Comparison of ENCODE assay signal across 21 mouse cellular contexts in the genomic region with DNA sequence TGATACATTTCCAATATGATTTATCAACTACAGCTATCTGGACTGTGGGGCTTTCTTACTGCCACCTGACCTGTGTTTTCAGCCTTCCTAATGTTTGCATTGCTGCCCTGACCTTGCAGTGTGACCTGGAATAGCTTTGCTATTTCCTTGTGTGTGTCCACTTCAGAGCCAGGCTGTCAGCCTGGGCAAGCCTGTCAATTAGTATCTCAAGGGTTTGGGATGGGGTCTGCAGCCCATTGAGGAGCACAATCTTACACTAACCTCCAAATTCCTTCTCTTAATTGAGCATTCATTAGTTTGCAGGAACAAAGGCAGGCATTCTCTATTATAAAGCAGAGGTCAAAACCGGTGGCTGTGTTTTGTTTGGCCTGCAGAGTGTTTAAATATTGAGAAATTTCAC.
DNase-seq lines count a peak whose midpoint lies in the region; ATAC-seq lines count a peak whose summit lies in the region.
"Had no signal": no experiment of that assay in that cellular context is flagged by ENCODE, and none has a peak within 500 bp of the region (broad histone marks: within the 10 kb centered on the region; RNA-seq: fewer than 3 reads in every experiment).

No protein-coding gene starts in this region.

- peak overlapping the region; percentile 16; the same call in 1 of the 2 replicates for H3K27ac ChIP-seq in hindbrain, embryonic 10.5 days
- H3K27ac ChIP-seq in hindbrain, embryonic 16.5 days (ENCODE audit: low read depth, low read length), result no peak overlapping the region
- H3K27ac ChIP-seq: embryonic facial prominence, embryonic 13.5 days; forebrain, embryonic 13.5 days; hindbrain, embryonic 14.5 days had no signal

- no peaks in the 10 kb centered on the region for H3K36me3 ChIP-seq in hindbrain, embryonic 10.5 days
- no peaks in the 10 kb centered on the region for H3K36me3 ChIP-seq in hindbrain, embryonic 16.5 days (ENCODE audit: control insufficient read depth, insufficient read depth, low read length)
- H3K36me3 ChIP-seq: embryonic facial prominence, embryonic 13.5 days had no signal

- ATAC-seq in hindbrain, embryonic 16.5 days, result no peak
- ATAC-seq: CD4-positive, CD25-positive, alpha-beta regulatory T cell, adult 4 months; forebrain, embryonic 13.5 days had no signal

- no peak overlapping the region for H3K9ac ChIP-seq in hindbrain, embryonic 16.5 days (ENCODE audit: low read depth, low read length)
- H3K9ac ChIP-seq: embryonic facial prominence, embryonic 13.5 days; forebrain, embryonic 13.5 days; forebrain, postnatal 0 days; hindbrain, embryonic 14.5 days had no signal

- DNase-seq in embryo, embryonic 10 days (ENCODE audit: low spot score), result peak; percentile 59
- DNase-seq in embryo, embryonic 9.5 days (ENCODE audit: extremely low spot score), result no peak
- no peak for DNase-seq in hindbrain, embryonic 10.5 days (ENCODE audit: low spot score)
- DNase-seq in Muller cell, postnatal 12 days (ENCODE audit: inconsistent ontology term), result peak; percentile 87
- DNase-seq in retina, embryonic 14.5 days (ENCODE audit: low spot score), result peak; percentile 59
- no peak for DNase-seq in kidney, postnatal 10 days
- no peak for DNase-seq in urinary bladder, postnatal 14 days (ENCODE audit: low spot score)
- DNase-seq: adrenal gland, postnatal 10 days; B cell, adult 2 months; cerebellum, adult 11 months; cerebellum, adult 8-10 months; cerebellum, postnatal 14 days; forebrain, postnatal 0 days; gastrocnemius, postnatal 14 days; heart, postnatal 10 days had no signal

- H3K4me2 ChIP-seq in hindbrain, embryonic 16.5 days (ENCODE audit: low read length), result no peak overlapping the region
- H3K4me2 ChIP-seq: embryonic facial prominence, embryonic 13.5 days; forebrain, embryonic 13.5 days; hindbrain, embryonic 14.5 days had no signal

- WGBS in hindbrain, embryonic 10.5 days, result 40% methylated on average over 1 of the region's 1 CpGs
- WGBS in hindbrain, embryonic 16.5 days, result 33% methylated on average over 1 of the region's 1 CpGs

- H3K27me3 ChIP-seq in hindbrain, embryonic 10.5 days (ENCODE audit: insufficient read depth, poor library complexity, severe bottlenecking), result peaks cover 4% of the 10 kb centered on the region; the same call in 1 of the 2 replicates
- H3K27me3 ChIP-seq in hindbrain, embryonic 16.5 days (replicated peaks; ENCODE audit: control insufficient read depth, insufficient read depth, low read length), result no peaks in the 10 kb centered on the region
- H3K27me3 ChIP-seq: embryonic facial prominence, embryonic 13.5 days; forebrain, embryonic 13.5 days had no signal

- H3K4me3 ChIP-seq in hindbrain, embryonic 10.5 days, result no peak overlapping the region
- no peak overlapping the region for H3K4me3 ChIP-seq in hindbrain, embryonic 16.5 days (ENCODE audit: low read length)
- H3K4me3 ChIP-seq: embryonic facial prominence, embryonic 13.5 days; forebrain, embryonic 13.5 days had no signal

- H3K9me3 ChIP-seq in hindbrain, embryonic 10.5 days, result no peaks in the 10 kb centered on the region
- H3K9me3 ChIP-seq in hindbrain, embryonic 16.5 days (ENCODE audit: control insufficient read depth, low read length), result no peaks in the 10 kb centered on the region
- H3K9me3 ChIP-seq: embryonic facial prominence, embryonic 13.5 days; forebrain, embryonic 13.5 days; G1E had no signal

- H3K4me1 ChIP-seq in hindbrain, embryonic 10.5 days (replicated peaks), result peaks cover 60% of the 10 kb centered on the region
- peaks cover 6% of the 10 kb centered on the region; the same call in 1 of the 2 replicates for H3K4me1 ChIP-seq in hindbrain, embryonic 16.5 days (ENCODE audit: control insufficient read depth, insufficient read depth, low read depth, low read length)

Comparison
In these comparisons a context has a peak if more than half of its experiments do, and no peak if none do; other contexts are left out.
1. DNase-seq: peak in embryo, embryonic 10 days (single experiment), Muller cell, postnatal 12 days (single experiment) and retina, embryonic 14.5 days (single experiment); none in embryo, embryonic 9.5 days (single experiment), hindbrain, embryonic 10.5 days (single experiment), kidney, postnatal 10 days (single experiment) and urinary bladder, postnatal 14 days (single experiment).